ENCODE assay signal across 20 mouse cellular contexts in the genomic region with DNA sequence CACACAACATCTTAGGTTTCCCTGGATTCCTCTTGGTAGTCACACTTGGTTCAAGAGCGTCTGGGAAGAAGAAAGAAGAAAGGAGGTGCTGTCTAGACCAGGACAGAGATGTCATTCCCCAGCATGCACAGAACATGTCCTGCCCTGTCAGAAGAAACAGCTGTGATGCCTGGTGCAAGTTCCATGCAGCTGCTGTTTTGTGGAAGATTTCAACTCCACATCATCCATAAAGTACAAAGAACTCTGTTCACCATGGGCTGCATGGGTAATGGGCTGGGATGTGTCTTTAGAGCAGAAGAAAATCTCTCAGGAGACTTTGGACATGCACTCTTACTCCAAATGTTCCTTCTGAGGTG.
DNase-seq lines count a peak whose midpoint lies in the region; ATAC-seq and TF ChIP-seq lines count a peak whose summit lies in the region.
"Had no signal": no experiment of that assay in that cellular context is flagged by ENCODE, and none has a peak within 500 bp of the region (broad histone marks: within the 10 kb centered on the region; RNA-seq: fewer than 3 reads in every experiment).

No protein-coding gene starts in this region.

- TF ChIP-seq POLR2A in myocyte (IDR thresholded peaks at IDR 0.05; ENCODE audit: insufficient read length, low read depth): no peak

- no peaks in the 10 kb centered on the region for H3K9me3 ChIP-seq in intestine, embryonic 14.5 days (ENCODE audit: control insufficient read depth, low read length)
- H3K9me3 ChIP-seq in intestine, postnatal 0 days (ENCODE audit: control insufficient read depth): no peaks in the 10 kb centered on the region
- H3K9me3 ChIP-seq in embryonic facial prominence, embryonic 10.5 days: no peaks in the 10 kb centered on the region
- no peaks in the 10 kb centered on the region for H3K9me3 ChIP-seq in embryonic facial prominence, embryonic 15.5 days (replicated peaks)
- H3K9me3 ChIP-seq: heart, embryonic 15.5 days; hindbrain, embryonic 13.5 days had no signal

- H3K4me2 ChIP-seq in intestine, embryonic 14.5 days (ENCODE audit: low read length): no peak overlapping the region
- H3K4me2 ChIP-seq in intestine, postnatal 0 days (replicated peaks; ENCODE audit: low read depth): no peak overlapping the region
- no peak overlapping the region for H3K4me2 ChIP-seq in embryonic facial prominence, embryonic 15.5 days (replicated peaks)
- no peak overlapping the region for H3K4me2 ChIP-seq in myocyte (ENCODE audit: low read depth)
- H3K4me2 ChIP-seq: heart, embryonic 11.5 days; heart, embryonic 15.5 days; hindbrain, embryonic 13.5 days had no signal

- ATAC-seq in intestine, embryonic 14.5 days (replicated peaks; ENCODE audit: low FRiP score, low TSS enrichment, low read depth): no peak
- no peak for ATAC-seq in intestine, postnatal 0 days
- ATAC-seq in embryonic facial prominence, embryonic 15.5 days (ENCODE audit: insufficient number of reproducible peaks, low FRiP score, low TSS enrichment, low read depth): no peak
- ATAC-seq: activated CD4-positive, CD25-positive, alpha-beta regulatory T cell, adult 4 months; hindbrain, postnatal 0 days; Patski had no signal

- DNase-seq in intestine, embryonic 14.5 days (ENCODE audit: low spot score): peak; percentile 9
- DNase-seq in embryonic facial prominence, embryonic 10.5 days (ENCODE audit: low spot score): no peak
- no peak for DNase-seq in ovary, postnatal 14 days (ENCODE audit: low spot score)
- DNase-seq in embryo, embryonic 11 days: no peak
- DNase-seq: adrenal gland, postnatal 25 days; cerebellum, adult 18-20 months; cerebellum, adult 9-11 months; cerebellum, postnatal 36 days; gastrocnemius, postnatal 10 days had no signal

- H3K36me3 ChIP-seq in intestine, embryonic 14.5 days (ENCODE audit: control insufficient read depth, insufficient read depth, low read length): no peaks in the 10 kb centered on the region
- H3K36me3 ChIP-seq in intestine, postnatal 0 days (ENCODE audit: control insufficient read depth, insufficient read depth): no peaks in the 10 kb centered on the region
- no peaks in the 10 kb centered on the region; the same call in 1 of the 2 replicates for H3K36me3 ChIP-seq in embryonic facial prominence, embryonic 10.5 days (replicated peaks)
- no peaks in the 10 kb centered on the region for H3K36me3 ChIP-seq in embryonic facial prominence, embryonic 15.5 days
- no peaks in the 10 kb centered on the region for H3K36me3 ChIP-seq in myocyte (ENCODE audit: control insufficient read depth, insufficient read depth)
- H3K36me3 ChIP-seq: heart, embryonic 15.5 days; hindbrain, embryonic 13.5 days had no signal

- no peak overlapping the region for H3K27ac ChIP-seq in intestine, embryonic 14.5 days (ENCODE audit: low read depth)
- H3K27ac ChIP-seq in intestine, postnatal 0 days (ENCODE audit: low read depth, low read length): no peak overlapping the region
- H3K27ac ChIP-seq in embryonic facial prominence, embryonic 10.5 days (replicated peaks): 0 out of 2 replicates have a peak overlapping the region, but pooled peaks have one; percentile 35
- 0 out of 2 replicates have a peak overlapping the region, but pooled peaks have one; percentile 6 for H3K27ac ChIP-seq in embryonic facial prominence, embryonic 15.5 days (replicated peaks)
- H3K27ac ChIP-seq: heart, adult 2 months; heart, embryonic 15.5 days; hindbrain, embryonic 13.5 days; hindbrain, postnatal 0 days had no signal

- H3K4me1 ChIP-seq in intestine, embryonic 14.5 days (replicated peaks; ENCODE audit: control insufficient read depth, insufficient read depth, low read length): peaks cover 5% of the 10 kb centered on the region; the same call in 1 of the 2 replicates
- no peaks in the 10 kb centered on the region for H3K4me1 ChIP-seq in intestine, postnatal 0 days (replicated peaks; ENCODE audit: control insufficient read depth, insufficient read depth, low read length)
- H3K4me1 ChIP-seq in embryonic facial prominence, embryonic 10.5 days: peaks cover 23% of the 10 kb centered on the region
- H3K4me1 ChIP-seq in embryonic facial prominence, embryonic 15.5 days: peaks cover 26% of the 10 kb centered on the region; the same call in 1 of the 2 replicates
- H3K4me1 ChIP-seq: heart, embryonic 15.5 days had no signal

- H3ac ChIP-seq in myocyte (ENCODE audit: control insufficient read depth, insufficient read length): no peak overlapping the region

- H3K9ac ChIP-seq in intestine, embryonic 14.5 days (ENCODE audit: low read length): no peak overlapping the region
- H3K9ac ChIP-seq in intestine, postnatal 0 days (ENCODE audit: low read depth, low read length): no peak overlapping the region
- no peak overlapping the region for H3K9ac ChIP-seq in embryonic facial prominence, embryonic 15.5 days
- H3K9ac ChIP-seq: heart, embryonic 15.5 days; hindbrain, embryonic 13.5 days had no signal

- no peaks in the 10 kb centered on the region for H3K27me3 ChIP-seq in intestine, embryonic 14.5 days (replicated peaks; ENCODE audit: control insufficient read depth, insufficient read depth, low read length)
- no peaks in the 10 kb centered on the region for H3K27me3 ChIP-seq in intestine, postnatal 0 days (replicated peaks; ENCODE audit: control insufficient read depth, insufficient read depth, low read length)
- no peaks in the 10 kb centered on the region for H3K27me3 ChIP-seq in embryonic facial prominence, embryonic 10.5 days (replicated peaks; ENCODE audit: low read depth, poor library complexity, severe bottlenecking)
- no peaks in the 10 kb centered on the region for H3K27me3 ChIP-seq in embryonic facial prominence, embryonic 15.5 days
- H3K27me3 ChIP-seq in myocyte (ENCODE audit: control insufficient read depth, insufficient read depth, insufficient read length): no peaks in the 10 kb centered on the region
- H3K27me3 ChIP-seq: CH12.LX; heart, embryonic 15.5 days; hindbrain, embryonic 13.5 days; Patski had no signal

- H3K4me3 ChIP-seq in intestine, embryonic 14.5 days (ENCODE audit: low read depth, low read length): no peak overlapping the region
- no peak overlapping the region for H3K4me3 ChIP-seq in intestine, postnatal 0 days (ENCODE audit: low read depth, low read length)
- no peak overlapping the region for H3K4me3 ChIP-seq in embryonic facial prominence, embryonic 10.5 days
- H3K4me3 ChIP-seq in embryonic facial prominence, embryonic 15.5 days (replicated peaks): no peak overlapping the region
- H3K4me3 ChIP-seq in myocyte: no peak overlapping the region
- H3K4me3 ChIP-seq: heart, adult 2 months; heart, embryonic 15.5 days; hindbrain, embryonic 13.5 days had no signal

- no peak for TF ChIP-seq CTCF in intestine, postnatal 0 days (IDR thresholded peaks at IDR 0.05; ENCODE audit: low read depth)

- WGBS in intestine, embryonic 14.5 days: 47% methylated on average over 1 of the region's 1 CpGs
- WGBS in intestine, postnatal 0 days: 70% methylated on average over 1 of the region's 1 CpGs
- WGBS in embryonic facial prominence, embryonic 10.5 days: 79% methylated on average over 1 of the region's 1 CpGs
- WGBS in embryonic facial prominence, embryonic 15.5 days: 35% methylated on average over 1 of the region's 1 CpGs

- H3K79me2 ChIP-seq in myocyte (ENCODE audit: control insufficient read depth, insufficient read depth): no peaks in the 10 kb centered on the region

TF ChIP-seq in myocyte, 11 proteins besides CTCF, POLR2A, EP300 and RAD21:
- TF ChIP-seq MYOG (IDR thresholded peaks at IDR 0.05; ENCODE audit: control insufficient read depth in 1 of 3, insufficient read depth in 1 of 3, insufficient read length in 2 of 3, low read depth in 2 of 3) (peak in 1 of 3 experiments; percentile 60), MYOD1 (IDR thresholded peaks at IDR 0.05; ENCODE audit: control insufficient read depth in 1 of 3, insufficient read length in 2 of 3, low read depth in 2 of 3) (peak in 2 of 3 experiments; percentile 71 to 78), MAX (IDR thresholded peaks at IDR 0.05; ENCODE audit: low read depth) (no peak), REST (IDR thresholded peaks at IDR 0.05; ENCODE audit: insufficient read depth, insufficient read length) (no peak), TCF3 (IDR thresholded peaks at IDR 0.05; ENCODE audit: insufficient read length, low read depth) (peak; percentile 21)

Comparison
In these comparisons a context has a peak if more than half of its experiments do, and no peak if none do; other contexts are left out.
1. H3K27ac ChIP-seq: peak in embryonic facial prominence, embryonic 10.5 days (single experiment) and embryonic facial prominence, embryonic 15.5 days (single experiment); none in intestine, embryonic 14.5 days (single experiment) and intestine, postnatal 0 days (single experiment).